Mouse (Mus musculus) cerebellum, postnatal 10 days (tissue): ENCODE results near the gene Apbb1ip.

ENCODE experiments used
- DNase-seq, 2 experiments: peaks; one replicate each; pipeline ENCODE4 v3.0.0; 2021; ENCODE audit warnings: mixed read lengths in 2 of 2

Gene Apbb1ip

DNA sequence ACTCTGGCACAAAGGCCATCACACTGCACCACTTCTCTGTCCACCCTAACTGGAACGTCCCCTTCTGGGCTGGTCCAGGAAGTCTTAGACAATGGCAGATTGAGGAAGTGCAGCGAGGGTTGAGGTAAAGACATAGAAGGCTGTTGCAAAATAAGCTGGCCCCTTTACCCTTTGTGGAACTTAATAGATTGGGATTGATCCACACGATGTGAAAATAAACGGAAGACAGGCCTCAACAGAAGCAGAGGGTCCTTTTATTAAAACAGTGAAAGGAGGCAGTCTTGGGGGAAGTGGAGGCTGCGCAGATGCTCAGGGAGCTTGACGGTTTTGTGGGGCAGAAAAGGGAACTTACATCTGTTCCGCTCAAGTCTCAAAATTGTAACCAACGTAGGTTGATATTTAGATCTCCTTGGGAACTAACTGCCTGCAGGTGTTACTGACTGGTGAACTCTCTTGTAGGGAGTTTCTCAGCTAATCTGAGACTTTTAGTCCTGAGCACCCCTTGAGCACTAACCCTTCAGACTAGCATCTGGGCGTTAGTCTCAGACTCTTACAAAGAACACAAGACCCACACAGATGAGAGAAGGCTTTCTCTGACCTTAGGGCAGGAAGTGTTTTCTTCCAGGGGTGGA is at the start of gene Apbb1ip:
TSS of gene Apbb1ip (plus strand) at position 546 of the 632 bp plus-strand sequence.
- DNase-seq = no peak

DNA sequence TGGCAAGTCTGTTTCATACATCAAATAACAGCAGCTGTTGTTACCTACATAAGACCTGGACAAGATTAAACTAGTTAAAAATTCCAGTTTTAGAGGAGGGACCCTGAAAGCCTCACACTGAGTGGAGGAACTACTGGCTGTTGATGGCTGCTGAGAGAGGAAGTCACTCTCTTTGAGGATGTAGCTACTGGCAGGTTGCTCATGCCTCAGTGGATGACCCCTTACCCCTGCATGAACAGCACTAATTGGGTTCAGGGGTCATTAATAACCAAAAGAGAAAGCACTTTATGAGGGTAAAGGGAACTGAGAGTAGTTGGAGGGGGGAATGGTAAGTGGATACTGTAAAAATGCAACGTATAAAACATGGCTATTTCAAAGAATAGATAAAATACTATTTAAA is 46.8 kb upstream of the Apbb1ip start:
- no peak for DNase-seq

DNA sequence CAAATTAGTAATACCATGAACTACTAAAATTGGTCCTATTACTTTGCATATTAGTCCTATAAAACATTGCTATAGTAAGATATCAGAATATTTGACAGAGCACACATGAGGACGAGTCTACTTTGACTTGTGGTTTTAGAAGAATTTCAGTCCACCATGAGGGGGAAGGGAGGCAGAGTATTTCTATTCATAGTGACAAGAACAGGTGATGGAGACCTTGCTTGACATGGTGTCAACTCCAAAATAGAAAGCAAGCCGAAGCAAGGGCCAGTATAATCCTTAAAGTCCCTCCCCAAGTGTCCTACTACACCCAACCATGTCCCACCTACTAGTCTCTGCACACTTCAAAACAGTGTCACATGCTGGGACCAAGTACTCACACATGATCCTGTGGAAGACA is 37.8 kb upstream of the Apbb1ip start:
- no peak for DNase-seq

DNA sequence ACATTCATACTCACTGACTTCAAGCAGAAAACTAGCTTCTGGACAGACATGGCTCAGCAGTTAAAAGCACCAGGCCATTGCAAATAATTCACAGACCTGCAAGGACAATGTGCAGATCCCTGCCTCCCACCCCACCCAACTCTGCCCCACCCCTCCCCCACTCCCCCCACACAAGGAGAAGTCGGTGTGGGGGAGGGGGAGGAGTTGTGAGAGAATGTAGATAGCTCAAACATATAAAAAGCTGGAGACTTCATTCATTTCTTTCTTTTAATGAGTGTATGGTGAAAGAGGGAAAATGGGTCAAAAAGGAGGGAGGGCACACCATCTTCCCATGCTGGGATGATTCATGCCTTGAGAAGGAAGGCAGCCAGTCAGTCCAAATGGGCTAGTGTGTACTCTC is 34.5 kb upstream of the Apbb1ip start:
- no peak for DNase-seq

DNA sequence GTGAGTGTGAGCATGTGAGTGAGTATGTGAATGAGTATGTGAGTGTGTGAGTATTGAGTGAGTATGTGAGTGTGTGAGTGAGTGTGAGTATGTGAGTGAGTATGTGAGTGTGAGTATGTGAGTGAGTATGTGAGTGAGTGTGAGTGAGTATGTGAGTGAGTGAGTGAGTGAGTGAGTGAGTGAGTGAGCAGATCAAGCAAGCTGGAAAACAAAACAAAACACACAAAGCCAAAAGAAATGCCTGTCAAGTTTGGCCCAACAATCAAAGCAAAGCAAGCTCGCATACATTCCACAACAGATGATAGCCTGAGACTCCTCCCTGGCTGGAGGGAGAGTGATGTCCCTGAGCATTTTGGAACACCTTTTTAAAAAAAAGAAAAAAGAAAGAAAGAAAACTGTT is 33.5 kb upstream of the Apbb1ip start:
- no peak for DNase-seq

DNA sequence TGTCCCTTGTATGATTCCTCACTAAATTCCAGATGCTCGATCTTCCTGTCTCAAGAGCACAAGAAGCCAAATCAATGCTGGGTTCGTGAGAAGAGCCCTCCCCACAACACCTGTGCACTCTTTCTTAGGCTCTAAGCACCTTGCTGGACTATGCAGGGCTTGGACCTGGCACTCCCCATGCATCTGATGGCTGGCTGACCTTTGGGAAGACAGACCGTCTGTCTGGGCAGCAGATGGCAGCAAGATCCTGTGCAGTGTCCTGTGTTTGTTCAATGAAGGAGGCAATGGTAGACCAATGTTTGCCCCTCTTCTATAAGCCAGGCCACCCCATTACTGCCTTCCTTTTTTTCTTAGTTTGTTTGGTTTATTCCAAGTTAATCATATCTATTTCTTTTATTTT is 32.7 kb upstream of the Apbb1ip start:
- DNase-seq = peak; percentile 58 to 70

DNA sequence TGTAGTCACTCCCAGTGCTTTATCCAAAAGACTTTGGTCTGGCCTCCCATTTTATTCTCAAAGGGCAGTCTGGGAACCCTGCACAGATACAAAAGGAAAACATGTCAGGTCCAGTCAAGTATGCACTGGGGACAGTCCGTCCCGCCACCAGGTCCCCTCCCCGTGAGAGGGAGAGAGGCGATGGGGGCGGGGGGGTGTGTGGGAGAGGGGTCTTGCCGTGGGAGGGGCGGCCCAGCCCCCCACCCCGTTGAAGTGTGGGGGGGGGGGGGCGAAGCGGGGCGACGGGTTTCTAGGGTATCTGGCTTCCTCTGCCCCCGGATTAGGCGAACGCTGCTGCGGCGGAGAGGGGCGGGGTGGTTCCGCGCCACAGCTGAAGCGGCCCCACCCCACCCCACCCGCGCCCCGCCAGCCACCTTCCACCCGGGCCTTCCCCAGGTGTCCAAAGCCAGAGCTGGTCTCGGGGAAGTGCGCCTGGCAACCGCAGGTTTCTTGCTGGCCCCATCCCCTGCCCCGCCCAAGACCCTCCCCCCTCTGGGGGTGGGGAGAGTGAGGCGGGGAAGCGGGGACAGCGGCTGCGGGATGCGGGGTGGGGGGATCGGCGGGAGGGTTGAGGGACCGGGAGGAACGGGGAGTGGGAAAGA is 29.7 kb upstream of the Apbb1ip start:
- peak; percentile 59 to 60 for DNase-seq

DNA sequence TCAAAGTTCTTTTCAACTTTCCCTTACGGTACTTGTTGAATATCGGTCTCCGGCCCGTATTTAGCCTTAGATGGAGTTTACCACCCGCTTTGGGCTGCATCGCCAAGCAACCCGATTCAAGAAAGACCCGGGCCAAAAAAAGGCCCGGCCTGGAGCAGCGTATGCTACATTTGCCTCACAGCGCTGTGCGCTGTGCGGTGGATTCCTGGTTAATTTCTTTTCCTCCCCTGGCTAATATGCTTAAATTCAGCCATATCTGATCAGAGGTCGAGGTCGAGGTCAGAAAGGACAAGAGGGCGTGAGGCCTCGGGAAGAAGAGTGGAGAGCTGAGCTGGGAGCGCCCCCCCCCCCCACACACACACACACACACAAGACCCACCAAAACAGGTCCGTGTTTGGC is 29.0 kb upstream of the Apbb1ip start:
- peak; percentile 27 for DNase-seq

DNA sequence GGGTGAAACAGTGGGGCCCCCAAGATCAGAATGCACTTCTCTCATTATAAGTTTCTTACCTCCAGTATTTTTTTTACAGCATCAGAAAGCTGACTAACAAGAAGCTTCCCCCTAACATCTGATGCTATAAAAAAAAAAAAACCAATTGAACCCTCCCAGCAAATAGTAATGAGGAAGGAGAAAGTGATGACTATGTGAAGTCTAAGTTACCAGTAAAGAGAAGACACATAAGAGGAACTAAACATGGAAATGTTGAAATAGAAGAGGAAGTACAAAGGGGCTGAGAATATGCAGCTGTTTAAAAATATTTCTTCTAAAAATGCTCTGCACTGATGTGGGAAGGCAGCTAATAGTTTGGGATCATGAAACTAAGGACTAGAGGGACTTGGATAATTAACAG is 27.1 kb upstream of the Apbb1ip start:
- DNase-seq = no peak

DNA sequence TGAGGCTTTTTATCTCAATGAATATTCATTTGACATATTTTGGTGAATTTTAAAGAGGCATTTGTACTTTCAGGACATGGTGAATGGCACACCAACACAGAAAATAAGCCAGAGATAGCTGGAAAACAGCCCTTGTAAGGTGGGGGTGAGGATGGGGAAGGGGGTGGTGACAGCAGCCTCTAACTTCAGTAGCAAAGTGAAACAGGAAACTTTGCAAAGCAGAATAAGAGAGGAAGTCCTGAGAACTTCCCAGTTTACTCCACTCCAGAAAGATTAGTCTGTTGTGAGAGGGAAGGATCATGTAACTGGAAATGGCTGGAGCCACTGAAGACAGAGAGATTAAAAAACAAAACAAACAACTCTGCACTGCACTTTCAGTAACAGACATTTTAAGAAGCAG is 26.0 kb upstream of the Apbb1ip start:
- no peak for DNase-seq

DNA sequence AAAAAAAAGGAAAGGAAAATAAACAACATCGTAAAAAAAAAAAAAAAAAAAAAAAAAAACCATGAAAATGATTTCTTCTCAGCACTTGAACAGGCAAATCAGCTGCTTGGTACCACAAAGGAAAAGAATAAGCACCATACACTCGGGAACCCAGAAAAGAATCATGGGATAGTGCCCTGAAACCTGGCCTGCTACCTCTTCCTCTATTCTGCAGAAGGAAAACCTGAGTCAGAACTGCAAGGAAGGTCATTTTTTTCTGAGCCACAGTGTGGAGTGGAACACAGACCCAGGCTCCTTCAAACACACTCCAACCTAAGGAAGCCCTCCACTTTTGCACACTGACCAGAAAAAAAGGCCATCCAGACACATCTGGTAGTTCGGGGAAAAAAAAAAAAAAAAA is 24.1 kb upstream of the Apbb1ip start:
- no peak for DNase-seq

DNA sequence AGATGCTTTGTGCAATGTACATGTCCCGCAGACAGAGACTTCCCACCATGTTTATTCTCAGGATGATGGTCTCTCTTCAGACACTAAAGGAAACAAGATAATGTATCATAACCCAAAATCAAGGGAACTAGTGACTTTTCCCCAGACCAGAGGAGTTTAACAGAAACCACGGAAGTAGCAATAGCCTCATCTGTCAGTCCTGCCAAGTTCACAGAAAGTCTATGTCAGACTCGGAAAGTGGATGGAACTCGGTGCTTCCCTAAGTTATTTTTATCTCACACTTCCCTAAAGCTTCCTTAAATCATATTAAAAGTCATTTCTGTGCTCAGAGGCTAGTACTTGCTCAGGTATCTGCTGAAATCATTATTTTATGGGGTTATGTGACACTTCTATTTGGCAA is 21.4 kb upstream of the Apbb1ip start:
- no peak for DNase-seq

DNA sequence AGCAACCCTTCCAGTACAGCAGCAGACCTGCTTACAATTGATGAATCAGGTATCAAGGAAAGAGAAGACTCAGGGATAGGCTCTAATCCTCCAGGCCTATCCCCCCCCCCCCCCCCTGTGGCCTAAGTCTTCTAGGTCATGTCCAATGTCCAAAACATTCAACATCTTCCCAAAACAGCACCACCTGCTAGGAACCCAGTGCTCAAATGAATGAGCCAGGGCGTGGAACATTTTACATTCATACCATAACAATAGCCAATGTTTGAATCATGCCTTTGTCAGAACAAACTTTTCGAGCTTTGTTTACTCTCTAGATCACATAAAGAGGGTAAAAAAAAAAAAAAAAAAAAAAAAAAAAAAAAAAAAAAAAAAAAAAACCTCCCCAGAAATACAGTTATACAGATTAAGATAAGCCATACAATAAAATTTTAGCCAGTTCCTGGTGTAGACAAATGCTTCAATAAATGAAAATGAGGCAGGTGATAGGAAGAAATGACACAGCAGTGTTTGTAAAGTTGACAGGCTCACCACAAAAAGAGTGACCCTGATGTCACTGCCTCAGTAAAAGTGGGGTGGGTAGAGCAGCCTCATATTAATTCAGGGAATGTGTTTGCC is 20.3 kb upstream of the Apbb1ip start:
- DNase-seq = no peak

DNA sequence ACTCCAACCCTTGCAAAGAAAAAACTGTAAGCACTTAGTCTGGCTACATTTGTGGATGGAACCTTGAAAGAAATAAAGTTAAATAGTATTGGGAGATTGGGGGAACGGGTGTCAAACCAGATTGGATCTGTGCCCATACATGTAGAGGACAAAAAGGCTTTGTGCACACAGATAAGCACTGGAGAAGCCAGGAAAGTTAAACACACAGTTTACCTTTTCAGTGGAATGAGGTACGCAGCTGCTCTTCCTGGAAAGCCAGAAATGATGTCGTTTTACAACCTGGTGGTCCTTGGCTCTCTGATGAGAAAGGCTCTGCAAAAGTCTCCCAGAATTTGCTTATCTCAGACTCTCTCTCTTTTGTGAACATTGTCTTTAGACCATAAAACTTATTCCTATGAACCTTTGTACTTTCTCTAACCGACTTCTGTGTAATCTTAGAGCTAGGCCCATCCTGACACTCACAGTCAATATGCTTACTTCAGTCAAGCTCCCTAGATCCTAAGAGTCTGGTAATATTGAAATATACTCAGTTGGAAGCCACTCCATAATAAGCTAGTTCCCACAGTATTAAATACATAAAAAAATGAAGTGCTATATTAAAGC is 19.6 kb upstream of the Apbb1ip start:
- no peak for DNase-seq

DNA sequence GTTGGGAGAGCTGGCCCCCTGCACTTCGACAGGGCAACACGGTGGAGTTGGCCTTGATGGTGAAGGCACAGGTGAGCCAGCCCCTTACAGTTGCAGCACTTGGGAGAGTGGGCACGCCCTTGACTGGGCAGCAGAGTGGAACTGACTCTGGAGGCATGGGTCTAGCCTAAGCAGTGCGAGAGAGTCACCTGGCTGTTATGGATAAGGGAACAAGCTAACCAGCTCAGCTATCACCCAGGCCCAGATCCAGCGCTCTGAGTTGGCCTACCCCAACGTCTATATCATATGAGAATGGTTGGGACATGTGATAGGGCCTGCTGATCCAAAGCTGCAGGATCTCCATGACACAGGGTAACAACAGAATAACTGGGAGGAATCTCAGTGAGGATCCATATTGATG is 18.3 kb upstream of the Apbb1ip start:
- DNase-seq = no peak

DNA sequence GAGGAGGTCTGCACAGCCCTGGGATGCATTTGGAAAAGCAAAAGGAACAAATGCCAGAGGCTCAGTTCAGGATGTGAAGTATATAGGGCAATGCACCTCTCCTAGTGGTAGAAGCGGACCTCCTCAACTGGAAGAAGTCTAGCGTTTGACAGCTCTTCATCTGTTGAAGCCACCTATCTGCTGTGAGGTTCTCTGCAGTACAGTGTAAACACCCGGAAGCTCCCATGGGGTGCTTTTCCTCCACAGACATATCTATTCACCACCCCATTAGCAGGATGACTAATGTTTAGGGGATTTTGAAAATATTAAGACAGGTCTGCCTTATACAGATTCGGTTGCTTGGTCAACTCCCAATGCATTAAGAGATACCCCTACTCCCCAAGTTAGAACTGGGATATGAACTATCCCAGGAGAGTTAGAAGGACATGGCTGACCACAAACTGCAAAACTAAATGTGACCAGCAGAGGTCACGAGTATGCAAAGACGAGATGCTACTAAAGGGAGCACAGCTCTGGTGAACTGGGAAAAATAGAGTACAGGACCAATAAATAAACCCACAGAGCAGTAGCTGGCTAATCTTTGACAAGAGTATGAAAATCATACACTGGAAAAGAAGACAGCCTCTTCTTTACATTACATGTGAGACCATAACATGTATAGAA is 15.5 kb upstream of the Apbb1ip start:
- DNase-seq = peak; percentile 85 to 88

DNA sequence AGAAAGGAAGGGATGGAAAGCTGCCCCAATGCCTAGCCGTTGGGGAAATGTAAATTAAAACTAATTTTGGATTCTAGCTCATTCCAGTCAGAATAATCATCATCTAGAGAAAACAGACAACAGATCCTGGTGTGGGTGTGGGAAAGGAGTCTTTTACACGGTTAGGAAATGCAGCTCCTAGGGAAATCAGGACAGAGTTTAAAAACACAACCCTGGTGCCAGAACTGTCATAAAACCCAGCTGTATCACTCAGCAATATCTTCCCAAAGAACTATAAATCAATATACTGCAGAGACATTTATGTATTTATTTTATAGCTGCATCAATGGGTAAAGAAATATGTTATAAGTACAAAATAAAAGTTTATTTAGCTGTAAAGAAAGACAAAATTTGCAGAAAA is 13.4 kb upstream of the Apbb1ip start:
- DNase-seq = no peak

DNA sequence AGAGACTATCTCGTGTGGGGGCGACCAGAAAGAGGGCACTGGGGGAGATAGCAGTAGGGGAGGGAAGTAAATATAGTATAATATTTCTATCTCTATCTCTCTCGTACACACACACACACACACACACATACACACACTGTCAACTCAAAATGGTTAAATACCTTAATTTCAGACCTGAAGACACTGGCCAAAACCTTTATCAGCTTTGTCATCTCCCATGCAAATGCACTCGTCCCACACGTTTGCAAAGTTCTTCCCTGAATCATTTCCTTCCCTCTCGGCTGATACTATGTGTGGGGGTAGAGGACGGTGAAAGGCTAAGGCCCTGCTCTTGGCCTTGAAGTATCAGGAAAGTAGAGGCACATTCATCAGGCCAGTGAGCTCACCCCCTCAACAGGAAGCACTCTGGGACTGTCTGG is 12.8 kb upstream of the Apbb1ip start:
- no peak for DNase-seq

DNA sequence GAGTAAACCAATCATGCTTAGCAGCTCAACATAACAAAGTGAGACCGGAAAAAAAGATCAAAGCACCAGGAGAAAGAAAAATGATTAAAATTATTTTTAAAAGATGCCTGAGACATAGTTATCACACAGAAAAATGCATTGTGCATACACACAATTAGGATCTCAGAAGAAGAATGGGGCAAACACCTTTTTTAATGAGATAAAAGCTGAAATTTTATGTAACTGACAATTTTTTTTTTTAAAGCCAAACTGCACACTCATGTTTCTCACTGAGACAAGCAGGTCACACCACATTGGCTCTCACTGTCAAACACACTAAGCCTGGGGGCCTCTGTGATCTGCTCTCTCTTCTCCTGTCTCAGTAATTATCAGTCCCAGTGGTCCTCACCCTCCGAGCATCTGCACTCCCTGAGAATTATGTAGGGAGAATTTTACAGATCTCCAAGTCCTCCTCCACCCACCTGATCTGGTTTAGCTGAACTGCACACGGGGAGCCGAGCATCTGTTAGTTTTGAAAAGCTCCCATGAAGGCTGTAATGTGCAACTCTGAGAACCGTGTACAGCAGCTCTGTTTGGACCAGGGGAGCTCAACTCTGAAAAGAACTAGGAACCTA is 9.0 kb upstream of the Apbb1ip start:
- DNase-seq = no peak

DNA sequence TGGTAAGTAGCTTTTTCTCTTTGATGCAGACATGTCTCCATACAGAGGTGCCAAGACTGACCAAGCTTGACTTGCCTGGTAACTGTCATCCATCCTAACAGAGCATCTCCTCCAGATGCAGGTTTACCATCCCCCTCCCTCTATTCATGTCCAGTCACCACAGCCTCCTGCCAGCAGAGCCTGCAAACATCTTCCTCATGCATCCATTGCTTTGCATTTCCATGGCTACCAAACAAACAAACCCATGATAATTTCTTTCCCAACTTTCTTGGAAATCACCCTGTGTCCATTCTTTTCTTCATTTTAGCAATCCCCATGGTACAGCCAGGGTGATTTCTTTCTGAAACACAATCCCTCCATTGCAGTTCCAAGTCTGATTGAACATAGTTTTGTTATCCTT is 2.6 kb upstream of the Apbb1ip start:
- DNase-seq = no peak

DNA sequence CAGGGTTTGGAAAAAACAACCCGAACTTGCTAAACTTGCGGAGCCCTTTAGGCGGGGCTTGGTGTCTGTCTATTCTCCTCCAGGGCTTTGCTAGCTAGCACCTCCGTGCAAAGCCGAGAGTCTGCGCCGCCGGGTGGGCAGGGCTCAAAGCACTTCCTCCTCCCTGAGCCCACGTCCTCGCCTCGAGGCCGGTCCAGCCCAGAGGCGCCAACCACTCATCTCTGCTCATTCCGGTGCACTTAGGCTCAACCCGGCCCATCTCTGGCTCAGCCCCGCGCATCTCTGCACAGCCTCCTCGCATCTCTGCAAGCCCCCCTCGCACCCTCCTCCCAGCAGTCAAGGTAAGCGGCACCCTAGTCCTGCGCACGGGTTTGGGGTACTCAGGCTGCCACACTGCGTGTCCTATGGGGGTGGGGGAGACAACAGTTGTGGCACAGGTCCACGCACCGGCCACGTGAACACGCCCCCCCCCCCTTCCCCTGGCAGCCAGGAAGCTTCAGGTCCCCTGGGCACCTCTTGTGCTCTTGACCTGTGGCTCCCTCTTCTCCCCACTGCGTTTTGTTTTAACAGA is 372 bp downstream of the Apbb1ip start:
- peak; percentile 68 to 76 for DNase-seq

DNA sequence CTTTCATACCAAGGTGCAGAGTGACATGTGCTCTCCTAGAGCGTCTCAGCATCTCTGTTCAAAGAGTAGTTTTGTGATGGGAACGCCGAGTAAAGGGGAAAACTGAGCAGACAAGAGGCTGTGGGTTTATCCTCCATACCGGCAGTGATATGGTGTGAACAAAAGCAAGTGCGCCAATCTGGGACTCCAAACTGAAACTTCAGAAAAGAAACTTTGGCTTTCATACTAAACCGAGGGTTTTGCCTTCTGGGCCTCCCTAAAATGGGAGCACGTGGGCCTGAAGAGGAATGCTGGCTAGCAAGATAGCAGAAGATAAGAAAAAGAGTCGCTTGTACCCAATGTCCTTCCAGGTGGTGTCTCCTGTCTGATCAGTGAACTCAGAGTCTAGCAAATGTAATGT is 1.3 kb downstream of the Apbb1ip start:
- no peak for DNase-seq

DNA sequence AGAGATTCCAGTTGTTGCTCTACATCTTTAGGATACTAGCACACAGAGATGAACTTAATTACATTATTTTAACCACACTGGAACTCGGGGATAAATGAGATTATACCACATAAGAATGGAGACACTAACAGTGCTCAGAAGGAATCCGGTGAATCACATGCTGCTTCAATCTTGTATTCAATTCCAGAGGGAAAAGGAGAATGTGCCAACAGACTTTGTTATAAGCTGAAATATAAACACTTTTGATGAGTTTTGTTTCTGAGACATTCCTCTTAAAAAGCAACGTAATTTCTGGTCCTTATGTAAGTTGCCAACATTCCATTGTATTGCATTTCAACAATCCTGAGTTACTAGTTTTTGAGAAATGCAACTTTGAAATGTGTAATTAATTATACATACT is 1.8 kb downstream of the Apbb1ip start:
- no peak for DNase-seq
